Mouse (Mus musculus) testis, adult 2 months (tissue): Measurements from ENCODE around the gene Dock8.

ENCODE experiments used
- CTCF ChIP-seq: fragments of 200-500 bp; IDR thresholded peaks from 2 replicates; pipeline ENCODE4 v1.5.1; 2012; ENCODE audit warnings: low read depth, mild to moderate bottlenecking, inconsistent platforms, low read length, moderate library complexity; ENCODE audit not compliant: control insufficient read depth, insufficient read depth, insufficient replicate concordance
- POLR2A ChIP-seq: fragments of 200-500 bp; IDR thresholded peaks from 2 replicates; pipeline ENCODE4 v1.6.1; 2012; ENCODE audit warnings: low read depth, mild to moderate bottlenecking, inconsistent platforms, low read length, moderate library complexity; ENCODE audit not compliant: control insufficient read depth

DNA sequence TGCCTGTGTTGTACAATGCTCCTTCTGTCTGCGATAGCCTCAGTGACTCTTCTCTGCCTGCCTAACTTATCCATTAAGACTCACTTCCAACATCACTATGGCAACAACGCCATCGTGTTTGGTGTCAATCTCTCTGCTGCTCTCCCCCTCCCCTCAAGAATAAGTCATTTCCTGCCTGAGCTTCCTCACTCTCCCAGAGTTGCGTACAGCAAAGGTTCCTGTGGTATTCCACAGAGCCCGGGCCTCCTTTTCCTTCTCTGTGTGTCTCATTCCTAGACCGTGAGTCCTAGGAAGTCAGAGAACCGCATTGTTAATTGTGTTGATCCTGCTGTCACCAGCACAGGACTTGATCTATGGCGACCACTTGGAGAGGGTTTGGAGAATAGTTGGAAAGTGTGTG is 4.4 kb upstream of the Dock8 start:
- TF ChIP-seq POLR2A, result no peak
- no peak for TF ChIP-seq CTCF
